Mouse (Mus musculus) cerebellum, adult 18-20 months (tissue): Measurements from ENCODE around the gene Klrg1.

Experiments used
- DNase-seq, 2 experiments: peaks; one replicate each; pipeline ENCODE4 v3.0.0; 2021

Gene Klrg1

GRCm38 (mm10) chr6:122291735-122292134 lies 9.1 kb upstream of the Klrg1 start:
- no peak for DNase-seq

GRCm38 (mm10) chr6:122291264-122291663 lies 8.6 kb upstream of the Klrg1 start:
- no peak for DNase-seq

- DNase-seq: no peak
These were observed 7.6 kb upstream of the Klrg1 start for GRCm38 (mm10) chr6:122290253-122290652.

- DNase-seq: no peak
These were observed 6.6 kb upstream of the Klrg1 start for GRCm38 (mm10) chr6:122289313-122289712.

GRCm38 (mm10) chr6:122288263-122288662 lies 5.6 kb upstream of the Klrg1 start:
- no peak for DNase-seq

- no peak for DNase-seq
These were observed 2.1 kb upstream of the Klrg1 start for GRCm38 (mm10) chr6:122284823-122285222.

- DNase-seq: no peak
These were observed 1.6 kb upstream of the Klrg1 start for GRCm38 (mm10) chr6:122284304-122284703.

- no peak for DNase-seq
These were observed 747 bp upstream of the Klrg1 start for GRCm38 (mm10) chr6:122283429-122283828.

- no peak for DNase-seq
These were observed 6.1 kb downstream of the Klrg1 start for GRCm38 (mm10) chr6:122276565-122276964.

GRCm38 (mm10) chr6:122274546-122274945 lies 8.1 kb downstream of the Klrg1 start:
- DNase-seq: no peak

- no peak for DNase-seq
These were observed 12.5 kb downstream of the Klrg1 start for GRCm38 (mm10) chr6:122270152-122270551.

- no peak for DNase-seq
These were observed 13.5 kb downstream of the Klrg1 start for GRCm38 (mm10) chr6:122269170-122269569.

- DNase-seq: peak; percentile 94
These were observed 14.1 kb downstream of the Klrg1 start for GRCm38 (mm10) chr6:122268561-122268960.

GRCm38 (mm10) chr6:122262543-122262942 lies 20.1 kb downstream of the Klrg1 start:
- no peak for DNase-seq

- no peak for DNase-seq
These were observed 30.5 kb downstream of the Klrg1 start for GRCm38 (mm10) chr6:122252146-122252545.

GRCm38 (mm10) chr6:122250033-122250432 lies 32.6 kb downstream of the Klrg1 start:
- DNase-seq: no peak
